Mouse (Mus musculus) stomach, postnatal 0 days (tissue): ENCODE data around the gene Hes2.

ENCODE experiments used
- CTCF ChIP-seq: IDR thresholded peaks from 2 replicates; pipeline ENCODE4 v1.5.1; 2016; ENCODE audit warnings: antibody characterized with exemption, low read depth, mild to moderate bottlenecking, moderate library complexity
- EP300 ChIP-seq: optimal IDR thresholded peaks from 2 replicates; pipeline ENCODE3; 2016; ENCODE audit warnings: antibody characterized with exemption

DNA sequence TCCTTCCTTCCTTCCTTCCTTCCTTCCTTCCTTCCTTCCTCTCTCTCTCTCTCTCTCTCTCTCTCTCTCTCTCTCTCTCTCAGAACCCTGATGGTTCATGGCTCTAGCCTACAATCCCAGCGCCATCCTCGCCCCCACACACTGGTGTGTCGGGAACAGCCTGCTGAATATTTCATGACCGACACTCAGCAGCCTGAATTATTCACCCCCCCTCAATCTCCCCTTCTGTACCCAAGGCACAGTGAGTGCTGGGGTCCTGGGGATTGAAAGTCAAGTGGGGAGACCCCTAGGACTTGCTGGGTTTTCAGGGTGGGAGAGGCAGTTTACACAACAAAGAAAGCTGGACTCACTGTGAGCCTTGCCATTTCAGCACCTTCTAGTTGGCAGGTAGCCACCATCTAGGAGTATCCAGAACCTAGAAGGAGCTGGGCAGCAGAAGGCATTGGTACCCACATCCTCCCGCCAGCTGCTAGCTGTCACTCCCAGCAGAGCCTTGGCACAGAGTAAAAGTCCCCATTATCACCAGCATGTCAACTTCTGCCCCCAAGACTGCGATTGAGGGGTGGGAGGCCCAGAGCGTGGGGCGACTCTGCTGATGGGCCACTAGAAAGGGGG lies 17.0 kb upstream of the Hes2 start:
- TF ChIP-seq CTCF (no peak), EP300 (no peak)
